Mouse (Mus musculus) heart, postnatal 36 days (tissue): Measurements from ENCODE around the gene Dtx4. TPM values are rescaled to one million over a fixed set of nuclear protein-coding genes. Genes with fewer than 3 reads are reported as not detected.

Source experiments
- DNase-seq, 2 experiments: peaks; one replicate each; pipeline ENCODE4 v3.0.0; 2021 to 2022
- intact Hi-C: fragments of 180-260 bp; cut with DNase I; formaldehyde crosslinking; loops from one replicate; pipeline ENCODE4 v1.15.1; 2025
- total RNA-seq, 2 experiments: library from RNA; stranded (reverse); gene quantifications; 2 replicates each; pipeline ENCODE4 v1.2.3; 2021

The Dtx4 gene
- total RNA-seq, 2 experiments from 2014 or later, result 6.4 to 7.8 TPM

DNA sequence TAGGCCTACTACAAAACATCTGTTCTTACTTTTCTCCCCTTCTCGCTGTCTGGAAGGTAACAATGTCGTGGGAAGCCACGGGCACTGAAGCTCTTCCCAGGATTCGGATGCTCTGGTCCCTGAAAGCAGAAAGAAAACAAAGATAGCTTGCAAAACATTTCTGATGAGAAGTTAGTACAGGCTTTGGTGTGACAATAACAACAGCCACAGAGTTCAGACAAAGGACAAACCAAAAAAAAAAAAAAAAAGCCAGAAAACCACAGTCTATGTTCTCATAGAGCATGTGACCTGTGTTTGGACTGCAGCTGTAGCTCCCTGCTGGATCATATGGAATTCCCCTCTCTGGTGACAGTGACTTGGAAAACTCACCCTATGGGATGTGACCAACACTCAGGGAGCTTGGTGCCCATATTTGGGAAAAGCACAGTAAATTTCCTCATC lies 28.0 kb downstream of the Dtx4 start:
- intact Hi-C loops, result no loop called here
- peak in 1 of 2 experiments; percentile 2 for DNase-seq

DNA sequence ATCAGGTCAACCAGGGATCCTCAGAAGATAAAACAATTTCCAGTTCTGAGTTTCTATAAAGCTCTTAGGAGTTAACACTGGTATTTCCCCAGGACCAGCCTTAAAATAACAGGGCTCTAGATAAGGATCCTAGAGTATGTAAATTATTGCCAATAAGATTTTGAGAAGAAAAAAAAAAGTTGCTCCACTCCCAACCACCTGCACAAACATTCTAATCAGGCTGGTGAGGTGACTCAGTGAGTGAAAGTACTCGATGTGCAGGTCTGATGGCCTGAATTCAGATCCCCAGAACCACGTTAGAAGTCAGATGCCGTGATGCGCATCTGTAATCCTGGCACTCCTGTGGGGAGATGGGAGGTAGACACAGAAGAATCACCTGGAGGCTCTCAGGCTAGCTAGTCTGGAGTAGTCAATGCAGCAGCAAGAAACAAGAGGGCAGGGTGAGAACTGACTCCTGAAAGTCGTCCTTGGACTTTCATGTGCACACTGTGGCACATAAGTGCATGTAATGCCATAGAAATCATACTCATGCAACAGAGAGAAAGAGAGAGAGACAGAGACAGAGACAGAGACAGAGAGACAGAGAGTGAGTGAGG lies 28.8 kb downstream of the Dtx4 start:
- no peak for DNase-seq

DNA sequence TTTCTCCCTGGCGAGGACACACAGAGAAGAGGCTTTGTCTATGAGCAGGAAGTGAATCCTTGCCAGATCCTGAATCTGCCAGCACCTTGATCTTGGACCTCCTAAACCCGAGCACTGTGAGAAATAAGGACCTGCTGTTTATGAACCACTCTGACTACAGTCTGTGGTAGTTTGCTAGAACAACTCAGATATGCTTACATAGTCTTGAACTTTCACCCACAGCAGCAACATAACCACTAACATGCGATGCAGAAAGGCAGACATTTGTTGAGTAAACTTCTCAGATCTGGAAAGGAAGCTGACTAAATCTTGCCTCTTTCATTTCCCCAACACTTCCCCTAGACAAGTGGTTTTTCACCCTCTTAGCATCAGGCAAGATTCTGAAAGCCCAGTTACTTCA lies 29.4 kb downstream of the Dtx4 start:
- peak in 1 of 2 experiments; percentile 1 for DNase-seq
- intact Hi-C loops, result no loop called here

More for the DNA sequence above, 28.8 kb downstream of the Dtx4 start:
- intact Hi-C loops, result no loop called here

DNA sequence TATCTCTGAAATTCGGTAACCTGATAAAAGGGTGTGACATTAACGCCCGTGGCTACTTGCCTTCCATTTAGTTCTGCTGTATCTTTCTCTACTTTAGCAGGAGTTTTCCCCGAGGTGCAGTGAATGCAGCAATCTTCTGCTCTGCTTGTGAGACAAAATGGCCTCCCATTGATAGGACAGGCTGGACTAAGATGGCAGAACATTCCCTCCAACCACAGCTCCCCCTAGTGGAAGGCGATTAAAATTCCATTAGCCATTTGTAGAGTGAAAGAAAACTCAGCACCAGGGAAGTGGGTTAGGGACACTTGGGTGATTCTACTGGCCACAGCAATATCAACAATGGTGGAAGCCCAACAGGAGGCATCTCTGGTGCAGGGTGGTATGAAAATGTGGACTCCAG lies 33.8 kb downstream of the Dtx4 start:
- intact Hi-C loops, result loop anchor here (2.0 to 5.0 kb wide), 3 partner anchors 35 to 125 kb away; partner anchors contain the start of gene Dtx4
- DNase-seq, result no peak

DNA sequence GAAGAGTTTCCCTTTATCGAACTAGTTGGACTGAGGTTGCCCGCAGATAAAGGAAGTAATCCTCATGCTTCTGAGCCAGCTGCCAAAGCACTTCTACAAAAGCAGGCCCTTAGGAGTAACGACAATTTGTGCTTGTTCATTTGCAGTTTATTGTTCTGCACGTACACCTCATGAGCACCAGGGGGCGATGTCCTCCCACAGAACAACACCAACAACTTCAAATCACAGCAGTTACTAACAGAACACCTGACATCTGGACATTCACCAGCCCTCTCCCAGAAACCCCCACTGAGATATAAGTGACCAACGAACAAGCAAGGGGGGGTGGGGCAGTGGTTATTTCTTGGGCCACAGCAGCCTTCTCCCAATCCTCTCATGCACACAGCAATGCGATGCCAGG lies 35.0 kb downstream of the Dtx4 start:
- intact Hi-C loops, result loop anchor here (2.0 to 5.0 kb wide), 3 partner anchors 33 to 127 kb away; partner anchors contain the start of gene Dtx4

DNA sequence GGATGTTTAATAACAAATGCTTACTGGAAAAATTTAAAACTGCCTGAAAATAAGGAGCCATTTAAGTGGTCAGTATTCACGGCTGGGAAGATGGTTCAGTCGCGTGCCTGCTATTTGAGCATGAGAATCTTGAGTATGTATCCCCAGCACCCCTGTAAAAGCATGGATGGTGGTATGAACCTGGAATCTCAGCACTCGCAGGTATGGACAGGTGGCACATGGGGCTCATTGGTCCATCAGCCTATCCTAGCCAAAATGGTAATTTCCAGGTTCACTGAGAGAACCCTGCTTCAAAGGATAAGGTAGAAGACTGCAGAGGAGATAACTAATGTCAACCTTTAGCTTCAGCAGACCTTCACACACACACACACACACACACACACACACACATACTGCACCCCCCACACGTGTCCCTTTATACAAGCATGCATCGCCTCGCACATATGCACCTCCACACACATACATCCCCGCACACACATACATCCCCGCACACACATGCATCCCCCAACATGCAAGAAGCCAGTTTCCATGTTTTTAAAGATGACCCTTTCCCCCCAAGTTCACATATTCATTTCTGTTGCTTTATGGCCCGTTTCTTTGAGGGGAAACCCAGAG lies 35.6 kb downstream of the Dtx4 start:
- intact Hi-C loops, result loop anchor here (2.0 to 5.0 kb wide), 3 partner anchors 33 to 127 kb away; partner anchors contain the start of gene Dtx4
- no peak for DNase-seq

More for the DNA sequence above, 35.0 kb downstream of the Dtx4 start:
- peak; percentile 58 to 68 for DNase-seq

DNA sequence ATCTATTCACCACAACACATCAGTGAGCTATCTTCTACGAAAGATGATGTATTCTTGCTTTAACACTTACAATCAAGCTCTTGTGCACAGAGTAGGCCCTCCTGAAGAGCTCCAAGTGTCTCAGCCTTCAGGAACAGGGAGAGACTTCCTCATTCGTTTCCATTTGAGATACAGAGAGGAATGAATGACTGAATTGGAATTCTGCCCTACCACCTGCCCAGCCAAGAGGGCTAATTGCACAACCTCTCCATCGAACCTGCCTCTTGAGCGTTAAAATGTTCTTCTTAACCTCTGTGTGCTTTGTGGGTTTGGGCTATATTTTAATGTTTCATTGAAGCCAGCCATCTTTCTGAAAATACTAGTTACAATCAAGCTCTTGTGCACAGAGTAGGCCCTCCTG lies 36.6 kb downstream of the Dtx4 start:
- DNase-seq, result no peak
- intact Hi-C loops, result loop anchor here (5.0 kb wide), 1 partner anchor 38 kb away; the partner anchor contains the start of gene Dtx4

DNA sequence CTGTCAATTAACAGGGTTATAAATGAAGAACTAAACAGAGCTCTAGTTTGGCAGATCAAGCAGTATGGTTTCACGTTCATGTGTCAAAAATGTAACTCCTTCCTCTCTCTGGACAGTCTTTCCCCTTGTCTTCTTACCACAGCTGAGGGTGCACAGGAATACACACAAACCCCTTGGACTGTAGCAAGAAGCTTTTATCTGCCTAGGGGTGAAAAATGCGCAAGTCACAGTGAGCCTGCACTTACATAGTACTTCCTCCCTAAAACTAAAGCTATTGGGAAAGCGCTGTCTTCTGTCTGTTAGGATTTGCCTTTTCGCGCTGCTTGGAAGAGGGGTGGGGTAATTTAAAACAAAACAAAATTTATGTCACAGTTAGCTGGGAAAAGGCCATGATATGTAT lies 37.1 kb downstream of the Dtx4 start:
- intact Hi-C loops, result no loop called here
- no peak for DNase-seq

DNA sequence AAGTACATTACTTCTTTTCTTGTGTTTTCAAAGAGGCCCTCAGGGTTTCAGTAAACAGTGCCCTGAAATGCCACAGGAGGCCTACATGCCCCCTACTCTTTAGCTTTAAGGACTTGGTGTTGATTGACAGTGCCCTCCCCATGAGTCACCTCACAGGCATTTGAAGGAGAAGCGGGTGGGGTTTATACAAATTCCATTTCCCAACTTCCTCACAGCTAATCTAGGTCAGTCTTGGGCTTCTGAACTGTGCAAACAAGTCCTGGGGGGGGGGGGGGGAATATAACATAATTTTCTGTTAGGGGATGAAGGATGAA lies 37.6 kb downstream of the Dtx4 start:
- intact Hi-C loops, result no loop called here
- DNase-seq, result no peak

DNA sequence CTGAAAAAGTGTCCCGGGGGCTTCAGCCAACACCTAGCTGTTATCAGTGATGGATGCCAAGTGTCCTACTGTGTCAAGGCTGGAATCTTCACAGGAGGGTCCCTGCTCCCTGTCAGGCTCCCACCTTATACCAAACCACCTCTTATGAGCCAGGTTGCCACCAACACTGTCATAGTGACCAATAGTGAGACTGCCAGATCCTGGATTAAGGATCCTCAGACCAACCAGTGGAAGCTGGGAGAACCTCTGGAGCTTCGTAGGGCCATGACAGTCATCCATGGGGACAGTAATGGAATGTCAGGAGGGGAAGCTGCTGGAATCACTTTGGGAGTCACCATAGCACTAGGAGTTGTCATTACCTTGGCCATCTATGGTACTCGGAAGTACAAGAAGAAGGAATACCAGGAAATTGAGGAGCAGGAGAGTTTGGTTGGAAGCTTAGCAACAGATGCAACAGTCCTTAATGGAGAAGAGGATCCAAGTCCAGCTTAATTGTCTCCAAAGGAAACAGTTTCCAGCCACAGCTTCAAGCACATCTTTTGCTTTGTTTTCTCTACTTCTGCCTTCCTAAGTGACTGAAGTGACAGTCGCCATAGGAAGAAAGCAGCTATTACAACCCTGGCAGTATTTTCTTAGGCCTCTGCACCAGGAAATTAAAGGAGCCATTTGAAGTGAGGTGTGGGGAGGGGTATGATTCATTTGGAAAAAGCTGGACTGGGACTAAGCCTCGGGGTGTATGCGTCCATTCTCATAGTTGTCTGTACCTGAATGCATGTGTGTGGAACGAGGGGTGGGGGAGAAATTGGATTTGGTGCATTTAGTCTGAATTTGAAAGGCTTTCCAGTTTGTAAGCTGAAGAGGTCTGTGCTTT lies 38.2 kb downstream of the Dtx4 start:
- no peak for DNase-seq
- intact Hi-C loops, result no loop called here

DNA sequence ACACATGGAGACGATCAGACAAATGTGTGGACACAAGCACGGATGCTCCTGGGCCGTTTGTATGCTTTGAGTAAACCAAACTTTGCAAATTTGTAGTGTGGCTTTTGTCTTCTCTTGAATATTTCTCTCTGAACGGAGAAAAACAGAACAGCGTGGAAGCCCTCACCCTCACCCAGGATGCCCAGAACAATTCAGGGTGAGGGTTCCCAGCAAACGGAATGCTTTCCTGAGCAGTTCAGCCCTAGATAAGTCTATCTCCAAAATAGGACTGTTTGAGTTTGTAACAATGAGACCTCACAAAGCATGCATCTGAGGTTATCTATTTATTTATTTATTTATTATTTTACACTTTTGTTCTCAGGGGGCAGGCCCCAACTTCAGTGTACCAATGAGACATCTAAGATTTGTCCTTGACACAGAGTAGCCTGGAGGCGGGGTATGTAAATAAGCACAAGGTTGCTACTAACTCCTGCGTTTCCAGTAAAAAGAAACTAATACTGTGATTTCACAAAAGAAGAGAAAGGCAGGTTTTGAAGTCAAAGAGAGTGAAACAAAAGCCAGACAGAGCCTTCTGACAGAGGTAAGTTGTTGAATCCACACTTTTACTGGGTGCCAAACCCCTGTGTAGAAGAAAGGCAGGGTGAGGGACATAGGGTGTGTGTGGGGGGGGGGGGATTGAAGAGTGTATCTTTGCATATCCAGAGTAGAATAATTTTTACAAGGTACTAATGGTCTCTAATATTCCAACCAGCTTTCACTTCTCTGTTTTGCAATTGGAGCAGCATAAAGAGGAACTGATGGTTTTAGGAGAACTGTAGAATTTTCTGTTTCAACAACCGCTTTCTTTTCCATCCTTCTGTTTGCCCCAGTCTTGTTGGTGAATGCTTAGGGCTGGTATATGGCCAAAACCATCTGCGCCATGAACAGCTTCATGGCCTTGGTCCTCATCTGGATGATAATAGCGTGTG lies 40.7 kb downstream of the Dtx4 start, which contains the start of gene Mpeg1:
TSS of gene Mpeg1 (plus strand) at position 498 of the 968 bp plus-strand sequence.
- intact Hi-C loops, result no loop called here
- no peak for DNase-seq

DNA sequence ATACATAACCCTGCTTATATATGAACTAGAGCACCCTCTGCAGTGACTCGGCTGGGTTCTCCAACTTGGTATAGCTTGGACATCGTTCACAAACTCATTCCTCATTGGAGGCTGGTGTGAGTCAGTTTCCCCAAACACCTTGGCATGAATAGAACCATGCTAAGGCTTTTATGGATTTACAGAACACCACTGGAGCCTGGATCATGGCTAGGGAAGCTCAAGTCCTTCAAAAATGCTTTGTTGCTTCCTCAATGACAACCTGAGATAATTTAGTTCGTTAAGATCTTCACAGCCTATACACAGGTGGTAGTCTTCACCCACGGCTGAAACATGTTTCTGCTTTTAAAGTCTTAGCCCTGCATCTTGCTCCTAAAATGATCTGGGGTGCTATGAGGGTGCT lies 41.7 kb downstream of the Dtx4 start:
- no peak for DNase-seq
- intact Hi-C loops, result no loop called here

DNA sequence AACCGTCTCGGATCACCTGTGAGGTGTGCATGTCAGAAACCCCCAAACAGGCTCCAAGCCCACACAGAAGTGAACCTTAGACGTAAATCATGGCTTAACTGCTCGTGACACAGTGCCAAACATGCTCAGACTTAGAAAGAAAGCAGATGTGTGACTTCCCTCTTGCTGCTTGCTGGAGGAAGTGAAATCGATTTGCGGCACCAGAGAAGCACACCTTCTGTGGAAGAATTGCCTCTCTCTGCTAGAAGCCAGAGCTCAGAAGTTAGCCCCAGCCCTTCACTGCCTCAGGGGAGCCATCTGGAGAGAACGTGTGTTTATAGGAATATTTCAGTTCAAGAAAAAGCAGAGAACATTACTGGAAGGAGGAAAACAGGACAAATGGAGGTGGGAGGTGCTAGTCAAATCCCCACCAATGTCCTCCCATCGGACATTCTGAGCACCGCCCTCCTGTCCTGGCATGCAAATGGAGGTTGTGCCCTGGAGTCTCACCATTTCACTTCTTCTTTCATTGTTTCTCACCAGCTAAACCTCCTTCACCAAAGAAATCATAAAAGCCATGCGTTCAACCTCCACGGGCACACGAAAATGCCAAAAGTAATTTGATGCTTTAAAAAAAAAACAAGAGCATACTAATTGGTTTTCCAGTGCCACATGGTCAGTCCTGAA lies 43.7 kb downstream of the Dtx4 start:
- no peak for DNase-seq
- intact Hi-C loops, result no loop called here

DNA sequence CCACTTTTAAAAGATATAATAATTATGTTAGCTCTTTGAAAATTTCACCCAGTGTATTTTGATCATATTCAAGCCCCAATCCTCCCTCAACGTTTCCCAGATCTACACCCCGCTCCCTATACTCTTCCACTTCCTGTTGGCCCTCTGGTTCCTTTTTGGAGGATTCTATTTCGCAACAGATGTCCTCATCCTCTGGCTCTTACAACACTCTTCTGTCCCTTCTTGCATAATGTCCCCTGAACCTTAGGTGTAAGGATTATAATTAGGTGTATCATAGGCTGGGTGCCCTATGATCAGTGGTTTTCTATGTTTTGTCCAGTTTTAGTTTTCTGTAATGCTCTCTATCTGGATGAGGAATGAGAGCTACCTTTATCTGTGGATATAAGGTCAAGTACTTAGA lies 56.2 kb downstream of the Dtx4 start:
- DNase-seq, result no peak
- intact Hi-C loops, result no loop called here

DNA sequence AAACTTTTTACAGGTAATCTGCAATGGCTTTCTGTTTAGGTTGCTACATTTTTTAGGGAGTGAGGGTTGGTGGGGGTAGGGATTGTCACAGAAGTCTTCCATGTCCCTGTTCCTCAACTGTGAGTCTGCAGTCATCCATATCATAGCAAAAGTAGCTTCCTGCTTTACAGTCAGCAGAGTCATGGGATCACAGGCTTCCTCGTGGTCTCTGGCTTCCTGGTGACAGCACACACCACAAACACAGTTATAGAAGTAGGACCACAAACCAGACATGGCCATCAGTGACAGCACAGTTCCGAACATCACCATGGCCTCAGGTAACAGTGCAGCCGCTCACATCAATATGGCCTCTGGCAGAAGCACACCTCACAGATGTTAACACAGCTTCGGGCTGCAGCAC lies 58.7 kb downstream of the Dtx4 start:
- DNase-seq, result no peak
- intact Hi-C loops, result no loop called here

DNA sequence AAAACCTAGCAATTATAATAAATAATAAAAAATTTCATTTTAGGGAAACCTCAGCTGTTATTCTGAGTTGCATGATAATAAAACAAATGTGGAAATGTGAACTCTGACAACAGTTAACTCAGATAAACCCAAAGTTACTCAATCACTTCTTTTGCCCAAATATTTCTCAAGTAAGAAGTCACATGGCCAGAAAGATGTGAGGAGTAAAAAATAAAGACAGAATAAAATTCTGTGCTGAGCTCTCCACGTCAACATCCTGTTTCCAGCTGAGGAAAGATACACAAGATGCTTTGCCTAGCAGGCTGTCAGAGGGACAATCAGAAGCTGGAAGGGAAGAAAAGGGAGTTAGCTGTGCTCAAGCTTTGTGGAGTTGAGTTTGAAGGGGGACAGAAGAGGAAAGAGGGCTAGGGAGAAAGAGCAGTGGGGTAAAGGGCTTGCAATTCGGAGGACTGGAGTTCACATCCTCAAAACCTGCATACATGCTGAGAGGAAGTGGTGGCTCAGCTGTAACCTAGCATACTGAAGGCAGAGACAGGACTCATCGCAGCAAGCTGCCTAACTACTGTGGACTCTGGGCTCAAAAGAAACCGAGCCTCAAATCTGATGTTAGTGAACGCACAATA lies 61.0 kb downstream of the Dtx4 start:
- intact Hi-C loops, result no loop called here
- DNase-seq, result no peak

DNA sequence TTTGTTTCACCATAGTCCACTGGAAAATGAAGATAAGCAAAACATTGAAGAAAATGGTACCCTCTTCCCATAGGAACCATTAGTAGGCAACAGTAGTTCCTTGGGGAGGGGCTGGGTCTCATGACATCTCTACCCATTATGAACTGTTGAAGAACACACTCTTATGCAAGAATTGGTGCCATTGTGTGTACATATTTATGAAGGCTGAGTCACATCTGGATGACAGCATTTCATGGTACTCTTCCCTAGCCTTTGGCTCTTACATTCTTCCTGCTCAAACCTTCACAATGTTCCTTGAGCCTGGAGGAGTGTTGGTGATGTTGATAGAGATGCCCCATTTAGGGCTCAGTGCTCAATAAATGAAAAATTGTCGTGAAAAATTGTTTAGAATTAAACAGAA lies 61.7 kb downstream of the Dtx4 start:
- DNase-seq, result no peak
- intact Hi-C loops, result no loop called here

DNA sequence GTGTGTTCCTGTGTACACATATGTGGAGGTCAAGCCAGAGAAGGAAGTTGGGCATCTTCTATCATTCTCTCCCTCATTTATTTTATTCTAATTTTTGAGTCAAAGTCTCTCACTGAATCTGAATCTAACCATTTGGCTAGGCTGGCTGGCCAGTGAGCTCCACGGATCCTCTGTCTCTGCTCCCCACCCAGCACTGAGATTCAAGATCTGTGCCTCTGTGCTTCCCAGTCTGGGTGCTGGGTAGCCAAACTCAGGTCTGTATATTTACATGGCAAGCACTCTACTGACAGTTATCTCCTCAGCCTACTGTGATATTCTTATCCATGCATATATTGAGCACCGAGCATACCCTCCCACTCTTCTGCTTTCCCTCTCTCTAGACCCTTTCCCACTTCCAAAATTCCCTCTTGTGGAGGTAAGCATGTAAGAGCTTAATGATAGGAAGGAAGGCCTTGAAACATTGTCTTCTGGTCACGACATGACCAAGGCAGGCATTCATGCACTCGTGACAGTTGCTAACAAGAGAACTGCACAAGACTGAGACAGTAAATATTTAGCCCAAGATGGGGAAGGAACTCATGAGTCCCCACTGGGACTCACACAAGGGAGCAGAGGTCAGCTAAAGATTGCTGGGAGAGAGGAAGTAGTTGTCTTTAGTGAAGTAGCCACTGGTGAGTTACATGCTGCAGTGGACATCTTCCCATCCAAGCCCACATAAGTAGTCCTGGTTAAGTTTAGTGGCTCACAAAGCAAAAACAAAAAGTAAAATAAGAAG lies 65.3 kb downstream of the Dtx4 start:
- intact Hi-C loops, result no loop called here
- no peak for DNase-seq

DNA sequence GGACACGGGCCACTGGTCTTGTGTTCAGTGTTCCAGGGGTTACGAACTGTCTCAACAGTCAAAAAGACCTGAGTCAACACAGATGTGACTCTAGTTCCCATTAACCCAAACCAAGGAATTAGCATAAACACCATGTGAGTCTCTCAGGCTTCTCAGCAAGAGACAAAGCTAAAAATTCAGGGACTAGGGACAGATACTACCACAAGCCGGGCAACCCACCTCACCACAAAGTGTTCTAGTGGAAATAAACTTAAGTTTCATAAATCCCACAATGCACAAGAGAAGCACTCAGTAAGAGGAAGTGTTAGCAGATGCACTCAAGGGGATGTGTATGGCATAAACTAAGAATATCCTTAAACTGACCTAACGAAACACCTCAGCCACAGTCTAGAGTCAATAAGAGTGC lies 66.2 kb downstream of the Dtx4 start:
- no peak for DNase-seq
- intact Hi-C loops, result no loop called here
